Mouse (Mus musculus) cortical plate, adult 2 months (tissue): ENCODE data around the gene Slc10a7.

ENCODE experiments used
- CTCF ChIP-seq: fragments of 200-500 bp; IDR thresholded peaks from 2 replicates; pipeline ENCODE4 v1.5.1; 2011; ENCODE audit warnings: mild to moderate bottlenecking, control low read depth, low read length; ENCODE audit not compliant: insufficient read depth; ENCODE audit errors: extremely low read depth
- POLR2A ChIP-seq: fragments of 200-500 bp; IDR thresholded peaks from 2 replicates; pipeline ENCODE4 v1.6.1; 2011; ENCODE audit warnings: mild to moderate bottlenecking, low read length, control low read depth; ENCODE audit not compliant: insufficient read depth; ENCODE audit errors: extremely low read depth

DNA sequence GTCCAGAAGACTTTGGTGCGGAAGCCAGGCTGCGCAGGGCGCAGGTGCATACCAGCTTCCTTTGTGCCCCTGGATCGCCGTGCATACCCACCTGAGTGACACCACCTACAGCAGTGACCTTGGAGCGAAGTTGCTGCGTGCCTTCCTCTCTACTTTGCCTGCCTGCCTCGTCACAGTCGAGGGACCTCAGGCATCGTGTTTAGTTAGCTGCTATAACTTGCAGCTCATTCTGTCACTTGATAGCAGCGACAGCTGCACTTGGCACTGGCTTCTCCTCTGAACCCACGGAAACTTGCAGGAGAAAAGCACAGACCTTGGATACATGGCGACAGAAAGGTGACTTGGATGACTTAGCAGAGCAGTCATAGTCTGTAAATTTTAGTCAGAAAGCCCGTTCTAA, 219.1 kb downstream of the Slc10a7 start:
- no peak for TF ChIP-seq CTCF
- TF ChIP-seq POLR2A = no peak
